Mouse (Mus musculus) sigmoid colon, adult 10 weeks (tissue): ENCODE data around the gene Nat8f4. TPM values are rescaled to one million over a fixed set of nuclear protein-coding genes. Genes with fewer than 3 reads are reported as not detected.

Experiments
- polyA plus RNA-seq: library from polyadenylated mRNA; stranded (reverse); fragments of 350-450 nt; fragmentation: Illumina TruSeq; extraction: RNeasy Lipid Tissue Mini Kit (QIAGEN cat#74804); gene quantifications from one replicate; pipeline ENCODE4 v1.2.3, GENCODE M21; 2014; ENCODE audit warnings: low read depth, low replicate concordance

The Nat8f4 gene
- 22.0 TPM for polyA plus RNA-seq

GRCm38 (mm10) chr6:85904642-85905061, at the start of gene Nat8f4:
Gene Nat8f4 (minus strand): TSS chr6:85904884.

GRCm38 (mm10) chr6:85915539-85916513, 11.1 kb upstream of the Nat8f4 start, which contains the start of gene Nat8f1:
Gene Nat8f1 (minus strand): TSS chr6:85915687.

GRCm38 (mm10) chr6:85911587-85911986, 6.9 kb upstream of the Nat8f4 start, which contains the start of gene Tprkb:
Gene Tprkb (plus strand): TSS chr6:85911865.

DNA sequence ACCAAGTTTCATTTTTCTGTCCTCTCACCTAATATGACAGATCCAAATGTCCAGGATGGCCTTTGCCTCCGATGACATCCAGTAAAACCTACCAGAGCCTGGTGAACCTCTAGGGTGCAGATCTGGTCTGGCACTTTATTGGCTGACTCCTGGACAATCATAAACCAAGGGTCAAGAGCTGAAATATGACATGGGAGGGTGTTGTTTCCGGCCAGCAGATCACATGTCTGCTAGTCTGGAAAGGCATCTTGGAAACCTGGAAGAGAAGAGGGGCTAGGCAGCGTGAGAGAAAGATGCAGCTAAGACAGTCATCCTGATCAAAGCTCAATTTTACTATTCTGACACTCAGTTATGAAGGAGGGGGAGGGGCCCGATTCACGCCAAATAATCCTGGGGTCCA, 35.7 kb downstream of the Nat8f4 start, which contains the start of gene Nat8f2:
Nat8f2 (minus strand) TSS at position 153 of the 400 bp plus-strand sequence.

Other genes starting within 250 kb of the Nat8f4 start
- gene Nat8f7, start 191.7 kb downstream of the Nat8f4 start, polyA plus RNA-seq: not detected
- gene Nat8f3, start 139.1 kb downstream of the Nat8f4 start, polyA plus RNA-seq: 1.2 TPM
- gene Nat8f6, start 83.9 kb downstream of the Nat8f4 start, polyA plus RNA-seq: not detected
- not detected for gene Nat8f5, start 83.9 kb downstream of the Nat8f4 start, polyA plus RNA-seq
- gene Nat8, start 72.8 kb downstream of the Nat8f4 start, polyA plus RNA-seq: not detected
- 1.1 TPM for gene Nat8f2, start 35.7 kb downstream of the Nat8f4 start, polyA plus RNA-seq
- gene Tprkb, start 7.0 kb upstream of the Nat8f4 start, polyA plus RNA-seq: 64.9 TPM
- gene Nat8f1, start 10.8 kb upstream of the Nat8f4 start, polyA plus RNA-seq: not detected
- gene Dusp11, start 56.8 kb upstream of the Nat8f4 start, polyA plus RNA-seq: 375 TPM
- not detected for gene Figla, start 111.3 kb upstream of the Nat8f4 start, polyA plus RNA-seq
- 0.50 TPM for gene Add2, start 123.8 kb upstream of the Nat8f4 start, polyA plus RNA-seq